Comparison of ENCODE assay signal across 8 mouse cellular contexts in the genomic region with DNA sequence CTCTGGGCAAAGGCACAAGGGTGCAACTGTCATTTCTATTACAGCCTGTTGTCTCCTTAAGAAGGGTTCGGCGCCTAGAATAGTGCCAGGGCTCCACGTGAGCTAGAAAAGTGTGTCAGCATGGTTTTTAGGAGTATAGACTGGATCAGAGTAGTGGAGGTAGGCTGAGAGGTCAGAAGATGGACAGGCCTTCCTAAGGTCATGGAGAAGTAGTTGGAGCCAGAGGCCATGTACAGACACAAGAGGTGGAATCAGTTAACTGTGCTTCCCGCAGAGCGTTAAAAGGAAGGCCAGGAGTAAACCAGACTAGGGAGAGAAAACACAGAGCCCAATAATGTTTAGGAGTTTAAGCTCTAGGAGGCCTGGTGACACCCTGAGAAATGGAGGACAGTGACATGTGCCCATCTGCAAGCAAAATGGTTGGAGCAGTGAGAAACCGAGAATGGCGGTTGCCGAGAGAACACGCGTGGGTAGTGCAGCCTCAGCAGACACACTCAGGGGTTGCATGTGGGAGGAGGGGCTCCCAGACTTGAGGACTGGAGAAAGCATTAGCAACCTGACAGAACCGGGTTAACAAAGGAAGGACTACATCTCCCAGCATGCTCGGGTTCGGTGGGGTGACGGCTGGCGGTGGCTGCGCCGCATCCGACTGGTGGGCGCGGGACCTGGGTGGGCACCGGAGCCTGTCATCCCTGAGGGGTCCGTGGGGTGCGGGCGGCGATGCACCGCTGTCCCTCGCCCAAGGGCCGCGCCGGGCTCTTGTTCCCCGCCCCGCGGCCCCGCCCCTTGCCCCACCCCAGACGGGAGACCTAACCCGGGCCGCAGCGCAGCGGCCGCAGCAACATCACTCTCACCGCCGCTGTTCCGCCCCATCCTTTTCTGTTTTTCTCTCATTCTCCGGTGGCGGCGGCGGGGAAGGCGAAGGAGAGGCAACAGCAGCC. TPM values are rescaled to one million over a fixed set of nuclear protein-coding genes. Genes with fewer than 3 reads are reported as not detected.
DNase-seq lines count a peak whose midpoint lies in the region; ATAC-seq and TF ChIP-seq lines count a peak whose summit lies in the region.

A gene (plus strand): TSS at position 625 of the 941 bp plus-strand sequence.

- H3K4me3 ChIP-seq in CH12.LX (replicated peaks in 1 of 3; ENCODE audit: low read depth in 2 of 3, low read length in 2 of 3, poor library complexity in 1 of 3) = peak within 1 kb of the TSS; percentile 69 to 75 (median 72)
- peak within 1 kb of the TSS; percentile 85 for H3K4me3 ChIP-seq in forebrain, embryonic 14.5 days (ENCODE audit: low read depth, low read length)
- H3K4me3 ChIP-seq in liver, embryonic 16.5 days (ENCODE audit: low read depth, low read length) = peak within 1 kb of the TSS; percentile 67
- H3K4me3 ChIP-seq in neural tube, embryonic 13.5 days = peak within 1 kb of the TSS; percentile 62

- DNase-seq in CH12.LX (ENCODE audit: extremely low read depth) = peak; percentile 44
- DNase-seq in forebrain, embryonic 14.5 days (ENCODE audit: low spot score) = peak; percentile 97
- peak; percentile 66 to 72 for DNase-seq in heart, postnatal 14 days
- peak; percentile 24 for DNase-seq in large intestine, adult 2 months (ENCODE audit: low read depth, low spot score)
- peak; percentile 77 for DNase-seq in testis, postnatal 10 days (ENCODE audit: low spot score)

- no peak for TF ChIP-seq RAD21 in CH12.LX (IDR thresholded peaks at IDR 0.05; ENCODE audit: low read depth, low read length)

- in situ Hi-C loops in CH12.LX (cut with MboI; ENCODE audit: low pct_ligation_motif_present, low pct_unique_long_range_greater_than_20kb, low sequenced_read_pairs) = no loop called here

- no peak for TF ChIP-seq CTCF in CH12.LX (conservative IDR thresholded peaks at IDR 0.05 in 1 of 2, IDR thresholded peaks at IDR 0.05 in 1 of 2; ENCODE audit: low read depth in 2 of 2, low read length in 2 of 2)

- TF ChIP-seq POLR2A in CH12.LX (IDR thresholded peaks at IDR 0.05; ENCODE audit: low read depth, low read length) = no peak

- no peaks in the 10 kb centered on the region for H3K79me2 ChIP-seq in CH12.LX (replicated peaks; ENCODE audit: control insufficient read depth, extremely low read depth, insufficient read depth, poor library complexity, severe bottlenecking)

- H3K4me1 ChIP-seq in CH12.LX (ENCODE audit: control insufficient read depth in 1 of 2, insufficient read depth in 2 of 2) = peaks cover 4 to 26% of the 10 kb centered on the region in 2 experiments; a peak in 3 of 4 replicates
- H3K4me1 ChIP-seq in forebrain, embryonic 14.5 days (ENCODE audit: control insufficient read depth, insufficient read depth, low read length) = peaks cover 32% of the 10 kb centered on the region
- H3K4me1 ChIP-seq in liver, embryonic 16.5 days (ENCODE audit: control insufficient read depth, low read depth, low read length) = peaks cover 8% of the 10 kb centered on the region; the same call in 1 of the 2 replicates
- peaks cover 40% of the 10 kb centered on the region for H3K4me1 ChIP-seq in neural tube, embryonic 13.5 days (replicated peaks)

- TF ChIP-seq EP300 in CH12.LX (IDR thresholded peaks at IDR 0.05; ENCODE audit: low read length) = no peak

- ATAC-seq in cerebellum, adult (ENCODE audit: insufficient number of reproducible peaks, low FRiP score, low TSS enrichment) = peak; percentile 80
- ATAC-seq in forebrain, embryonic 14.5 days = peak; percentile 95
- ATAC-seq in liver, embryonic 16.5 days (ENCODE audit: low read depth) = peak; percentile 65
- peak; percentile 94 for ATAC-seq in neural tube, embryonic 13.5 days (ENCODE audit: low read depth)

- 9% methylated on average over 40 of the region's 48 CpGs for WGBS in forebrain, embryonic 14.5 days
- WGBS in large intestine, adult 2 months = 10% methylated on average over 48 of the region's 48 CpGs
- WGBS in liver, embryonic 16.5 days (ENCODE audit: insufficient replicate concordance) = 8% methylated on average over 45 of the region's 48 CpGs
- 6% methylated on average over 48 of the region's 48 CpGs for WGBS in neural tube, embryonic 13.5 days

- intact Hi-C loops in heart, postnatal 14 days (cut with DNase I) = loop anchor here (2.0 kb wide), 2 partner anchors 26 to 54 kb away; no protein-coding TSS in a partner anchor

- peaks cover 0 to 14% of the 10 kb centered on the region in 2 experiments for H3K36me3 ChIP-seq in CH12.LX (replicated peaks in 1 of 2; ENCODE audit: control insufficient read depth in 1 of 2, insufficient read depth in 1 of 2, low read length in 1 of 2)
- peaks cover 15% of the 10 kb centered on the region for H3K36me3 ChIP-seq in forebrain, embryonic 14.5 days (ENCODE audit: control insufficient read depth, insufficient read depth, low read length)
- no peaks in the 10 kb centered on the region for H3K36me3 ChIP-seq in liver, embryonic 16.5 days (ENCODE audit: control insufficient read depth, insufficient read depth)
- peaks cover 18% of the 10 kb centered on the region for H3K36me3 ChIP-seq in neural tube, embryonic 13.5 days

- peaks cover 7% of the 10 kb centered on the region for H3K9me3 ChIP-seq in CH12.LX (replicated peaks; ENCODE audit: low read length)
- H3K9me3 ChIP-seq in forebrain, embryonic 14.5 days (replicated peaks; ENCODE audit: control insufficient read depth, low read length) = peaks cover 4% of the 10 kb centered on the region; the same call in 1 of the 2 replicates
- H3K9me3 ChIP-seq in liver, embryonic 16.5 days (replicated peaks; ENCODE audit: control insufficient read depth, low read length) = no peaks in the 10 kb centered on the region
- no peaks in the 10 kb centered on the region for H3K9me3 ChIP-seq in neural tube, embryonic 13.5 days

- H3K27me3 ChIP-seq in CH12.LX (replicated peaks) = no peaks in the 10 kb centered on the region
- H3K27me3 ChIP-seq in forebrain, embryonic 14.5 days (replicated peaks; ENCODE audit: control insufficient read depth, insufficient read depth, low read length) = no peaks in the 10 kb centered on the region
- H3K27me3 ChIP-seq in liver, embryonic 16.5 days (ENCODE audit: control insufficient read depth, insufficient read depth, low read depth, low read length) = peaks cover 13% of the 10 kb centered on the region
- H3K27me3 ChIP-seq in neural tube, embryonic 13.5 days = no peaks in the 10 kb centered on the region

- H3K4me2 ChIP-seq in CH12.LX (ENCODE audit: insufficient read depth, low read depth, poor library complexity, severe bottlenecking) = peak within 1 kb of the TSS; percentile 70
- H3K4me2 ChIP-seq in forebrain, embryonic 14.5 days (ENCODE audit: low read length) = peak within 1 kb of the TSS; percentile 81
- H3K4me2 ChIP-seq in liver, embryonic 16.5 days (ENCODE audit: low read depth, low read length) = peak within 1 kb of the TSS; percentile 81
- peak within 1 kb of the TSS; percentile 62 for H3K4me2 ChIP-seq in neural tube, embryonic 13.5 days

- dilution Hi-C loops in CH12.LX (cut with MboI; ENCODE audit: extremely low pct_ligation_motif_present, extremely low pct_unique_long_range_greater_than_20kb, low sequenced_read_pairs) = no loop called here

- H3K27ac ChIP-seq in CH12.LX (ENCODE audit: insufficient read depth, low read depth) = no peak within 1 kb of the TSS
- peak within 1 kb of the TSS; percentile 96 for H3K27ac ChIP-seq in forebrain, embryonic 14.5 days (ENCODE audit: low read depth, low read length)
- H3K27ac ChIP-seq in liver, embryonic 16.5 days (ENCODE audit: low read length) = no peak within 1 kb of the TSS
- peak within 1 kb of the TSS; percentile 98 for H3K27ac ChIP-seq in neural tube, embryonic 13.5 days (replicated peaks)

- peak within 1 kb of the TSS; percentile 67 for H3K9ac ChIP-seq in CH12.LX (ENCODE audit: insufficient read depth, low read depth)
- peak within 1 kb of the TSS; percentile 98 for H3K9ac ChIP-seq in forebrain, embryonic 14.5 days (ENCODE audit: low read length)
- H3K9ac ChIP-seq in liver, embryonic 16.5 days (ENCODE audit: low read depth, low read length) = peak within 1 kb of the TSS; percentile 31; the same call in 1 of the 2 replicates
- H3K9ac ChIP-seq in neural tube, embryonic 13.5 days = peak within 1 kb of the TSS; percentile 95

TF ChIP-seq in CH12.LX, 34 proteins besides CTCF, POLR2A, EP300 and RAD21:
- TF ChIP-seq KAT2A (IDR thresholded peaks at IDR 0.05; ENCODE audit: insufficient replicate concordance, low read length) (peak; percentile 59; the same call in 1 of the 2 replicates), MAX (IDR thresholded peaks at IDR 0.05; ENCODE audit: low read length) (peak; percentile 22; the same call in 1 of the 2 replicates), ELF1 (IDR thresholded peaks at IDR 0.05; ENCODE audit: low read depth, low read length) (0 out of 2 replicates have a peak, but pooled peaks have one; percentile 7), HCFC1 (IDR thresholded peaks at IDR 0.05; ENCODE audit: low read depth, low read length) (peak; percentile 89), MAZ (IDR thresholded peaks at IDR 0.05; ENCODE audit: low read depth, low read length) (0 out of 2 replicates have a peak, but pooled peaks have one; percentile 29), PAX5 (IDR thresholded peaks at IDR 0.05; ENCODE audit: low read length) (no peak), ETS1 (conservative IDR thresholded peaks at IDR 0.05; ENCODE audit: low read depth, low read length) (no peak), MXI1 (IDR thresholded peaks at IDR 0.05; ENCODE audit: low read depth, low read length) (peak; percentile 35; the same call in 1 of the 2 replicates), SIN3A (IDR thresholded peaks at IDR 0.05; ENCODE audit: low read length) (peak; percentile 72; the same call in 1 of the 2 replicates)

RNA-seq across cellular contexts. Expression of the gene that starts here (rescaled TPM):
- total RNA-seq in CH12.LX (2012; rRNA removed) (3.6 and 5.5 TPM in 2 replicates), CH12.LX (2014; rRNA removed) (2.8 and 3.5 TPM in 2 replicates)
- polyA plus RNA-seq in CH12.LX (2012; ENCODE audit: insufficient read length, low read depth) = 5.7 and 5.9 TPM in 2 replicates
- 50.8 and 78.5 TPM in 2 replicates for polyA plus RNA-seq in forebrain, embryonic 14.5 days (2014; fragmentation: Nextera tagmentation; extraction: Ambion mirVana)
- 1 to 10 TPM; 4.4 to 5.3 TPM for total RNA-seq in heart, postnatal 14 days (2021)
- 2.1 and 2.3 TPM in 2 replicates for polyA plus RNA-seq in large intestine, adult 2 months (2012; rRNA removed)
- polyA plus RNA-seq in liver, embryonic 16.5 days (2015; fragmentation: Nextera tagmentation; extraction: Ambion mirVana) = 0.72 and 0.74 TPM in 2 replicates
- 76.3 and 77.3 TPM in 2 replicates for polyA plus RNA-seq in neural tube, embryonic 13.5 days (2015; fragmentation: Nextera tagmentation; extraction: Ambion mirVana)

Comparison
In these comparisons a context has a peak if more than half of its experiments do, and no peak if none do; other contexts are left out.
1. Peak in ATAC-seq, H3K4me3 ChIP-seq, H3K9ac ChIP-seq and H3K4me2 ChIP-seq in liver, embryonic 16.5 days; RNA of the gene not detected or under 1 TPM.
2. DNase-seq: peak in every context shown above with its lines; median percentile 97 in forebrain, embryonic 14.5 days; 77 in testis, postnatal 10 days; 69 in heart, postnatal 14 days; 44 in CH12.LX; 24 in large intestine, adult 2 months.
3. H3K27ac ChIP-seq: peak in forebrain, embryonic 14.5 days (single experiment) and neural tube, embryonic 13.5 days (single experiment); none in CH12.LX (single experiment) and liver, embryonic 16.5 days (single experiment).
4. H3K9ac ChIP-seq: peak in every context shown above with its lines; median percentile 98 in forebrain, embryonic 14.5 days; 95 in neural tube, embryonic 13.5 days; 67 in CH12.LX; 31 in liver, embryonic 16.5 days.
5. Peak in every context shown above with its lines, with median percentiles within 50 percentile points of each other: H3K4me2 ChIP-seq, H3K4me3 ChIP-seq and ATAC-seq.